Mouse (Mus musculus): ENCODE results near the gene Dmrtb1.

DNA sequence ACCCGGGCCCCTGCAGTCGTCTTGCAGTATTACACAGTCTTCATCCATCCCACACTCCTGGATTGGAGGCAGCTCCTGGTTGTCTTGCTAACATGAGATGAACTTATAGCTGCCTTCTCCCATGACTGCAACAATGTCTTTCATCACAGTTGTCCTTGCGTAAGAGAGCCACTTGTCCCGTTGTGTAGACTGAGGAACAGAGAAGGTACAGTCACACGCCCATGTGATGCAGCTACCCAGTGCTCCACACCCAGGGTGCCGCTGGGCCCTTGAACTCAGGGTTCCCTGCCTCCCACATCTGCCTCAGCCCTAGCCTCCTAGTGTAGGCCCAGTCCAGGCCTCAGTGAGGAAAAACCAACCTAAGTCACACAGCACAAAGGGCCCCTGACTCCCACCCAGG is 47.9 kb downstream of the Dmrtb1 start:
- TF ChIP-seq CTCF (IDR thresholded peaks at IDR 0.05; ENCODE audit: low read depth) (no peak), EP300 (IDR thresholded peaks at IDR 0.05; ENCODE audit: low read depth) (no peak)

Measured in liver, postnatal 0 days (tissue).